Mouse (Mus musculus) bone marrow macrophage, adult 2 months (primary cell): ENCODE measurements around the gene Ttc9c.

ENCODE experiments used
- CTCF ChIP-seq: IDR thresholded peaks from 2 replicates; pipeline ENCODE4 v1.5.1; 2012; ENCODE audit warnings: low read depth, mild to moderate bottlenecking, low read length, moderate library complexity
- POLR2A ChIP-seq: IDR thresholded peaks from 2 replicates; pipeline ENCODE4 v1.6.1; 2012; ENCODE audit warnings: mild to moderate bottlenecking, low read depth, low read length, borderline replicate concordance

- TF ChIP-seq POLR2A (no peak), CTCF (no peak)
Measured at GRCm38 (mm10) chr19:8859018-8859417, 39.9 kb upstream of the Ttc9c start.
